Mouse (Mus musculus) CH12.LX (cell line): ENCODE results near the gene Zdhhc11.

Experiments used
- BHLHE40 ChIP-seq: IDR thresholded peaks from 2 replicates; pipeline ENCODE4 v1.6.1; 2011; ENCODE audit warnings: mild to moderate bottlenecking, low read depth, low read length, improper control_type of control experiment
- HCFC1 ChIP-seq: IDR thresholded peaks from 2 replicates; pipeline ENCODE4 v1.6.1; 2012; ENCODE audit warnings: low read depth, mild to moderate bottlenecking, inconsistent platforms, low read length, improper control_type of control experiment
- MYC ChIP-seq: IDR thresholded peaks from 2 replicates; pipeline ENCODE4 v1.6.1; 2011; ENCODE audit warnings: low read depth, mild to moderate bottlenecking, improper control_type of control experiment, low read length
- POLR2A ChIP-seq: IDR thresholded peaks from 2 replicates; pipeline ENCODE4 v1.6.1; 2011; ENCODE audit warnings: low read depth, mild to moderate bottlenecking, improper control_type of control experiment, low read length
- POLR2AphosphoS2 ChIP-seq: IDR thresholded peaks from 2 replicates; pipeline ENCODE4 v1.6.1; 2011; ENCODE audit warnings: low read depth, low read length, improper control_type of control experiment
- ZMIZ1 ChIP-seq: IDR thresholded peaks from 2 replicates; pipeline ENCODE4 v1.6.1; 2012; ENCODE audit warnings: low read depth, mild to moderate bottlenecking, inconsistent platforms, low read length, improper control_type of control experiment

DNA sequence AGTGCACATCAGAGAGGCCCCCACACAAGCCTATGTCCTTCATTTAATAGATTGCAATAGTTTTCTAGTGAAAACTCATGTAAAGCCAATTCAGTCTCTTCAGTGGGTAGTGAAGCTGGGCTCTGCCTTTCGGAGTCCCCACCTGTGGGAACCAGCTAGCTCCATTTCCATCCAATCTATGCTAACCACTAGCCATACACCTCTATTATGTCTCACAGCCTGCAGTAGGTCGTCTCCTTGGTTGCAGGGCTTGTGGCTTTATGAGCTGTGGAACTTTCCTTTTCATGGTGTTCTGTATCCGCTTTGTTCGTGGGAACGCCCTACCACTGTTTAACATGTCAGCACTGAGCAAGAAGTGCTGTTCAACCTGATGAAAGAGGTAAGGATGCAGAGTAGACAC is at the start of gene Zdhhc11:
- TF ChIP-seq POLR2A (no peak), BHLHE40 (no peak), ZMIZ1 (no peak), HCFC1 (no peak), POLR2AphosphoS2 (no peak), MYC (no peak)
